Mouse (Mus musculus): ENCODE data around the gene Hmx1. TPM values are rescaled to one million over a fixed set of nuclear protein-coding genes. Genes with fewer than 3 reads are reported as not detected.

The Hmx1 gene
- 0.13 and 0.35 TPM in 2 replicates for polyA plus RNA-seq (2016; fragmentation: Nextera tagmentation; extraction: Ambion mirVana)

- Histone ChIP-seq H3K36me3 (no peaks in the 10 kb centered on the region), H3K4me3 (peak within 1 kb of the TSS; percentile 63), H3K27ac (peak within 1 kb of the TSS; percentile 53; the same call in 1 of the 2 replicates), H3K9me3 (replicated peaks) (no peaks in the 10 kb centered on the region), H3K27me3 (ENCODE audit: low read depth, poor library complexity, severe bottlenecking) (peaks cover 100% of the 10 kb centered on the region), H3K4me1 (peaks cover 28% of the 10 kb centered on the region)
- DNase-seq (ENCODE audit: low spot score), result peak; percentile 86
- WGBS, result under 1% methylated on average over 70 of the region's 71 CpGs
These were observed at the start of gene Hmx1 for GRCm38 (mm10) chr5:35388491-35389111. TSS of gene Hmx1 (plus strand) at chr5:35389108.

- no peaks in the 10 kb centered on the region for H3K36me3 ChIP-seq
- no peaks in the 10 kb centered on the region for H3K9me3 ChIP-seq (replicated peaks)
- H3K4me1 ChIP-seq, result no peaks in the 10 kb centered on the region
- H3K27ac ChIP-seq, result no peak overlapping the region
- peaks cover 15% of the 10 kb centered on the region for H3K27me3 ChIP-seq (ENCODE audit: low read depth, poor library complexity, severe bottlenecking)
- no peak overlapping the region for H3K4me3 ChIP-seq
- 89% methylated on average over 3 of the region's 3 CpGs for WGBS
- DNase-seq (ENCODE audit: low spot score), result no peak
These were observed 43.8 kb upstream of the Hmx1 start for GRCm38 (mm10) chr5:35345084-35345483.

- H3K9me3 ChIP-seq (replicated peaks), result no peaks in the 10 kb centered on the region
- WGBS, result 20% methylated on average over 3 of the region's 3 CpGs
These were observed 40.1 kb upstream of the Hmx1 start for GRCm38 (mm10) chr5:35348794-35349193.

GRCm38 (mm10) chr5:35357544-35358440 is 31.1 kb upstream of the Hmx1 start:
- no peak overlapping the region for H3K4me3 ChIP-seq
- no peak overlapping the region for H3K27ac ChIP-seq
- WGBS, result 45% methylated on average over 9 of the region's 9 CpGs
- H3K9me3 ChIP-seq (replicated peaks), result no peaks in the 10 kb centered on the region
- H3K4me1 ChIP-seq, result peaks cover 14% of the 10 kb centered on the region
- H3K36me3 ChIP-seq, result no peaks in the 10 kb centered on the region
- H3K27me3 ChIP-seq (ENCODE audit: low read depth, poor library complexity, severe bottlenecking), result peaks cover 4% of the 10 kb centered on the region; the same call in 1 of the 2 replicates
- no peak for DNase-seq (ENCODE audit: low spot score)

More at GRCm38 (mm10) chr5:35348794-35349193, 40.1 kb upstream of the Hmx1 start:
- H3K27me3 ChIP-seq (ENCODE audit: low read depth, poor library complexity, severe bottlenecking), result peaks cover 15% of the 10 kb centered on the region
- H3K27ac ChIP-seq, result no peak overlapping the region
- DNase-seq (ENCODE audit: low spot score), result peak; percentile 70
- no peaks in the 10 kb centered on the region for H3K36me3 ChIP-seq
- no peaks in the 10 kb centered on the region for H3K4me1 ChIP-seq
- H3K4me3 ChIP-seq, result no peak overlapping the region

- Histone ChIP-seq H3K36me3 (no peaks in the 10 kb centered on the region), H3K27me3 (ENCODE audit: low read depth, poor library complexity, severe bottlenecking) (peaks cover 37% of the 10 kb centered on the region), H3K4me1 (peaks cover 21% of the 10 kb centered on the region), H3K9me3 (replicated peaks) (no peaks in the 10 kb centered on the region), H3K4me3 (no peak overlapping the region), H3K27ac (no peak overlapping the region)
- 46% methylated on average over 8 of the region's 8 CpGs for WGBS
- DNase-seq (ENCODE audit: low spot score), result peak; percentile 98
These were observed 27.2 kb upstream of the Hmx1 start for GRCm38 (mm10) chr5:35361570-35362284.

GRCm38 (mm10) chr5:35366241-35367032 is 22.5 kb upstream of the Hmx1 start:
- Histone ChIP-seq H3K4me3 (no peak overlapping the region), H3K9me3 (replicated peaks) (no peaks in the 10 kb centered on the region), H3K4me1 (peaks cover 29% of the 10 kb centered on the region), H3K27me3 (ENCODE audit: low read depth, poor library complexity, severe bottlenecking) (peaks cover 78% of the 10 kb centered on the region), H3K27ac (no peak overlapping the region), H3K36me3 (no peaks in the 10 kb centered on the region)
- 67% methylated on average over 20 of the region's 20 CpGs for WGBS
- DNase-seq (ENCODE audit: low spot score), result no peak

GRCm38 (mm10) chr5:35368916-35369315 is 20.0 kb upstream of the Hmx1 start:
- Histone ChIP-seq H3K36me3 (no peaks in the 10 kb centered on the region), H3K9me3 (replicated peaks) (no peaks in the 10 kb centered on the region), H3K27ac (no peak overlapping the region), H3K4me1 (peaks cover 29% of the 10 kb centered on the region), H3K27me3 (ENCODE audit: low read depth, poor library complexity, severe bottlenecking) (peaks cover 81% of the 10 kb centered on the region), H3K4me3 (no peak overlapping the region)
- no peak for DNase-seq (ENCODE audit: low spot score)
- 75% methylated on average over 6 of the region's 6 CpGs for WGBS

- Histone ChIP-seq H3K27me3 (ENCODE audit: low read depth, poor library complexity, severe bottlenecking) (peaks cover 97% of the 10 kb centered on the region), H3K36me3 (no peaks in the 10 kb centered on the region), H3K4me1 (no peaks in the 10 kb centered on the region), H3K4me3 (no peak overlapping the region), H3K9me3 (replicated peaks) (no peaks in the 10 kb centered on the region), H3K27ac (no peak overlapping the region)
- DNase-seq (ENCODE audit: low spot score), result no peak
- WGBS, result 51% methylated on average over 2 of the region's 2 CpGs
These were observed 9.8 kb upstream of the Hmx1 start for GRCm38 (mm10) chr5:35379066-35379465.

GRCm38 (mm10) chr5:35379815-35380214 is 9.1 kb upstream of the Hmx1 start:
- peak; percentile 69 for DNase-seq (ENCODE audit: low spot score)
- 3% methylated on average over 4 of the region's 4 CpGs for WGBS
- H3K4me1 ChIP-seq, result no peaks in the 10 kb centered on the region
- H3K27ac ChIP-seq, result no peak overlapping the region
- H3K36me3 ChIP-seq, result no peaks in the 10 kb centered on the region
- peaks cover 100% of the 10 kb centered on the region for H3K27me3 ChIP-seq (ENCODE audit: low read depth, poor library complexity, severe bottlenecking)
- H3K4me3 ChIP-seq, result no peak overlapping the region
- no peaks in the 10 kb centered on the region for H3K9me3 ChIP-seq (replicated peaks)

GRCm38 (mm10) chr5:35387834-35388490 is 946 bp upstream of the Hmx1 start:
- Histone ChIP-seq H3K4me3 (peak overlapping the region; percentile 63), H3K36me3 (no peaks in the 10 kb centered on the region), H3K4me1 (peaks cover 28% of the 10 kb centered on the region), H3K27ac (no peak overlapping the region), H3K9me3 (replicated peaks) (no peaks in the 10 kb centered on the region), H3K27me3 (ENCODE audit: low read depth, poor library complexity, severe bottlenecking) (peaks cover 100% of the 10 kb centered on the region)
- 2% methylated on average over 38 of the region's 38 CpGs for WGBS
- DNase-seq (ENCODE audit: low spot score), result peak; percentile 54

GRCm38 (mm10) chr5:35389441-35389840 is 533 bp downstream of the Hmx1 start:
- DNase-seq (ENCODE audit: low spot score), result no peak
- H3K36me3 ChIP-seq, result no peaks in the 10 kb centered on the region
- peaks cover 28% of the 10 kb centered on the region for H3K4me1 ChIP-seq
- peak overlapping the region; percentile 63 for H3K4me3 ChIP-seq
- H3K9me3 ChIP-seq (replicated peaks), result no peaks in the 10 kb centered on the region
- H3K27ac ChIP-seq, result no peak overlapping the region
- 4% methylated on average over 11 of the region's 11 CpGs for WGBS
- peaks cover 100% of the 10 kb centered on the region for H3K27me3 ChIP-seq (ENCODE audit: low read depth, poor library complexity, severe bottlenecking)

- Histone ChIP-seq H3K4me1 (peaks cover 28% of the 10 kb centered on the region), H3K27ac (no peak overlapping the region), H3K4me3 (0 out of 2 replicates have a peak overlapping the region, but pooled peaks have one; percentile 63), H3K27me3 (ENCODE audit: low read depth, poor library complexity, severe bottlenecking) (peaks cover 100% of the 10 kb centered on the region), H3K9me3 (replicated peaks) (no peaks in the 10 kb centered on the region), H3K36me3 (no peaks in the 10 kb centered on the region)
- WGBS, result 22% methylated on average over 3 of the region's 3 CpGs
- DNase-seq (ENCODE audit: low spot score), result no peak
These were observed 1.0 kb downstream of the Hmx1 start for GRCm38 (mm10) chr5:35389915-35390314.
